Mouse (Mus musculus): ENCODE measurements around the gene Fras1.

DNA sequence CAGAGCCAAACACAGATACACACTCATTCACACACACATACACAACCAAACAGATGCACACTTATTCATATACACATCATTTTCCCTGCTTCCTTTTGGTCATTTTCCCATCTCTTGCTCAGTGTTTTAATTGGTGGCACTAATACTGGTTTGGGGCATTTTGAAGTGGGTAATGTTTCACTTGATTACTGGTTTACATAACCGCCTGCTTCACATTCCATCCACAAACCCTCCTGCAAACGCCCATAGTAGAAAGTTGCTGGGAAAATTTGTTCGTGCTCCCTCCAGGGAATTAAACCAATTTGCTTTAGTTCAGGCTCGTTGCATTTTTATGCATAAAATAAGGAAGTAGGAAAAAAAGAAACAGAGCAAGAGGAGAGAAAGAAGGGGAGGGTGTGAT, 200.8 kb downstream of the Fras1 start:
- no peak for TF ChIP-seq CTCF (IDR thresholded peaks at IDR 0.05; ENCODE audit: low read depth, low read length)
- TF ChIP-seq EP300 (IDR thresholded peaks at IDR 0.05; ENCODE audit: insufficient read depth, low read depth, low read length) = no peak
- no peak for TF ChIP-seq POLR2A (IDR thresholded peaks at IDR 0.05; ENCODE audit: insufficient read depth, low read length)

Measured in ES-Bruce4 (cell line).